Mouse (Mus musculus) retina, embryonic 14.5 days (tissue): ENCODE results near the gene Rln1.

ENCODE experiments used
- DNase-seq: peaks from one replicate; pipeline ENCODE4 v3.0.0-alpha.2; 2015; ENCODE audit warnings: low spot score

The Rln1 gene

DNA sequence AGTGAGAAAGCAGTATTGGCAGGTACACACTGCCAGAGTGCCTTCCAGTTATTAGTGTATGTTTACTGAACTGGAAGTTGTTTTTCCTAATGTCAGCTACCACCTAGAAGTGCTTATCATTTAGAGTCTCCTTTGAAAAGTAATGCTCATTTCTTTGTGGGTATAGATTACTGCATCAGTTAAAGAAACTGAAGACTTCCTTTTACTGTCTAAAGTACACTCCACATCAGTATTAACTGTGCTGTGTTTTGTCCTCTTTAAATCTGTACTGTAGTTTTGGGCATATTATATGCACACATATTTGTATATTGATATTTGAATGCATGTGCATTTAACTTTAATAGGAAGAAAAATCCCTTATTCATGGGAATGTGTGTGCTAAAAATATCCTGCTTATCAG lies 38.3 kb downstream of the Rln1 start:
- no peak for DNase-seq

DNA sequence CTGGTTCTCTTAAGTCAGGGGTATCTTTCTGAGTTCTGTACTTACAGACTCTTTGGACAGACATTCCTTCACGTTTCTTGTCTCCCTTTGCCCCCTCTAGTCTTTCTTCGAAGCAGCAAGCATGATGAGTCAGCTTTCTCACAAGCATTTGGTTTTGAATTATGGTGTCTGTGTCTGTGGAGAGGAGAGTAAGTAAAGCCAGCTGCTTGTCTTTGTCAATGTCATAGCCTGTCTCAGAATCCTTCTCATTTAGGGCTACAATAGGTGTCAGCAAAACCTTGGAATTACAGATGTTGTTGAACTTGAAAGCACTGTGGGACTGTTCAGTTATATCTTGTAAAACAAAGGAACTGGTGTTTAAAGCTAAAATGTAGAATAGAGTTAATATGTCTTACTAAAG lies 39.7 kb downstream of the Rln1 start:
- no peak for DNase-seq

DNA sequence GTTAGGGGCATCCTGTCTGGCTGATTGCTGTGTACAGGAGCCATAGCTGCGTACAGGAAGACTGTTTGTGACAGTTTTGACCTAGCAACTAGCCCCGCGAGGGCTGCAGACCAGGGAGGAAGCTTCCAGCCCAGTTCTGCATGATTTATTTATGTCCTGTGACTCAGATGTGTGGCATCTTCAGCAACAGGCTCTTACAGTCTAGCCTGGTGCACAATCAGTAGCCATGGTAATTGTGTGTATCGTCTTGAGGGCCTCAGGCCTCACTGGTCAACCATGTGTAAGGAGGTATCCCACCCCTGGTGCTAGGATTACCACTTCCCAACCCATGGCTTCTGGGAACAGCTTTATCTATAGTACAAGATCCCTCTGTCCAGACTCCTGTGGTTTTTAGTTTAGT lies 41.9 kb downstream of the Rln1 start:
- peak; percentile 37 for DNase-seq

DNA sequence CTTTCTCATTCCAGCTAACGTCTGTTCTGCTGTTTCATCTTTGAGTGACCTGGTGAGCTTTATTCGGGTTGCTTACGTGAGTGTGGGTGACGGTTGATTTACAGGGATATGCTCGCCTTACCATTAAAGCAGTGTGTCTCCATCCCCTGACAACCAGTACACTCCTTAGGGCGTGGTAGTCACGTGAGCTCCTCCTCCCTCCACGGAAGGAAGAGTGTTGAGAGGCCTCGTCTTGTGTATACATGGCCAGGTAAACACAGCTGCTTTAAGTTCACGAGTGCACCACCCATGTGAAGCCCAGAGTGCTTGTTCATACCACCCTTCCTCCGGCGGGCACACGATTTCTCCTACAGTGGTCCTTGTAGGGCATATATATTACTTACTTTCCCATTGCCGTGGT lies 42.9 kb downstream of the Rln1 start:
- DNase-seq: no peak

DNA sequence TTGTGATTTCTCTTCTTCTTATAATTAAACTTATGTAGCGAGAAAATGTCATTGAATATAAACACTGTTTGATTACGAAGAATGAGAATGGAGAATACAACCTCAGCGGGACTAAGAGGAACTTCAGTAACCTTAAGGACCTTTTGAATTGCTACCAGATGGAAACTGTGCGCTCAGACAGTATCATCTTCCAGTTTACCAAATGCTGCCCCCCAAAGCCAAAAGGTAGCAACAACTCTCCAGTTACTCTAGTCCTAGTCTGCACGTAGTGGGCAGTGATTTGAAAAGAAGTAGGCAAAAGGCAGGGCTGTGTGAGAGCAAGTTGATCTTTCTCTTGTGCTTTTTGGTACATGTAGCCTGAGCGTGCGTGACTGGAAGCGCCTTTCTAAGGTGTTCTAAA lies 46.6 kb downstream of the Rln1 start:
- no peak for DNase-seq

DNA sequence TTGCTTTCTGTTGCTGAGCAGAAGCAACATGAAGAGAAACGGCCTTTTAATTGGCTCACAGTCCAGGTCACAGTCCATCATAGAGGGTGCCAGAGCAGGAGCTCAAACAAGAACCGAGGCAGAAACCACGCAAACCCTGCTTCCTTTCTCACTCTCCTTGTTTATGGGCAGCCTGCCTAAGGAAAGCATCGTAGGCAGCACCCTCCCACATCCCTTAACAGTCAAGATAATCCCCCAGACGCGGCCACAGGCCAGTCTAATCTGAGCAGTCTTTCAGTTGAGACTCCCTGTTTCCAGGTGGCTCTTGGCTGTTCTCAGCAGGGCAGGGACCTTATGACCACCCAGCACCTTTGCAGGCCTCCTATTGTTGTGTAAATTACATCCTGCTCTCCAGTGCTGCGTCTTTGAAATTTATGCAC lies 49.0 kb downstream of the Rln1 start:
- DNase-seq: no peak
